Mouse (Mus musculus): ENCODE measurements around the gene Ankrd17.

The Ankrd17 gene

GRCm38 (mm10) chr5:90217791-90218190 lies 148.6 kb downstream of the Ankrd17 start:
- no peak for ATAC-seq (ENCODE audit: low TSS enrichment)

GRCm38 (mm10) chr5:90217226-90217625 lies 149.2 kb downstream of the Ankrd17 start:
- no peak for ATAC-seq (ENCODE audit: low TSS enrichment)

- no peak for ATAC-seq (ENCODE audit: low TSS enrichment)
These were observed 153.0 kb downstream of the Ankrd17 start for GRCm38 (mm10) chr5:90213356-90213755.

GRCm38 (mm10) chr5:90203168-90203567 lies 163.2 kb downstream of the Ankrd17 start:
- ATAC-seq (ENCODE audit: low TSS enrichment), result peak; percentile 72

GRCm38 (mm10) chr5:90202447-90203117 lies 163.8 kb downstream of the Ankrd17 start:
- no peak for ATAC-seq (ENCODE audit: low TSS enrichment)

- no peak for ATAC-seq (ENCODE audit: low TSS enrichment)
These were observed 166.3 kb downstream of the Ankrd17 start for GRCm38 (mm10) chr5:90199922-90200632.

- peak; percentile 98 for ATAC-seq (ENCODE audit: low TSS enrichment)
These were observed 171.5 kb downstream of the Ankrd17 start for GRCm38 (mm10) chr5:90194831-90195230.

- ATAC-seq (ENCODE audit: low TSS enrichment), result no peak
These were observed 183.6 kb downstream of the Ankrd17 start for GRCm38 (mm10) chr5:90182782-90183181.

GRCm38 (mm10) chr5:90179094-90179493 lies 187.3 kb downstream of the Ankrd17 start:
- no peak for ATAC-seq (ENCODE audit: low TSS enrichment)

GRCm38 (mm10) chr5:90178116-90178515 lies 188.3 kb downstream of the Ankrd17 start:
- ATAC-seq (ENCODE audit: low TSS enrichment), result no peak

All from frontal cortex, adult (tissue).